Mouse (Mus musculus): ENCODE data around the gene Dhrs3. TPM values are rescaled to one million over a fixed set of nuclear protein-coding genes. Genes with fewer than 3 reads are reported as not detected.

Gene Dhrs3
- polyA plus RNA-seq, 1 experiment from 2014 or later = 229 TPM

DNA sequence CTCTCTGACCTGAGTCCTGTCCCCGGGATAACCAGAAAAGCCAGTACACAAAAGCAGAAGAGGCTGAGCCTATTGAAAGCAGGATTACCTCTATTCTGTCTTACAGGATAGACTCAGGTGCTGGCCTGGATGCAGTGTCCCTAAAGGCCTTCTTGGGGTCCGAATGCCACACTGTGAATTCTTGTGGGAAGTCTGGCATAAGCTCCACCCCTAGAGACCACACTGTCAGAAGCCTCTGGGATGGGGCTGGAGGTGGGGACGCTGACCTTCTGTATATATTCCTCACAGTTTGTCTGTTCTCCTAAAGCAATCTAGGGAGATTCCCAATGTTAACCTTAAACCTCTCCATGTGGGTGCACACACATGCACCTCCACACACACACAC is 57.7 kb downstream of the Dhrs3 start:
- H3K4me3 ChIP-seq (ENCODE audit: low read depth, low read length) = no peak overlapping the region
- DNase-seq (ENCODE audit: low spot score) (no peak), ATAC-seq (no peak)
- H3K4me2 ChIP-seq (replicated peaks; ENCODE audit: low read depth, low read length) = no peak overlapping the region
- no peak for TF ChIP-seq CTCF (IDR thresholded peaks at IDR 0.05)
- TF ChIP-seq EP300 (IDR thresholded peaks at IDR 0.05) = no peak
- H3K4me1 ChIP-seq (ENCODE audit: insufficient read depth, low read depth, low read length) = peaks cover 20% of the 10 kb centered on the region; the same call in 1 of the 2 replicates
- H3K9me3 ChIP-seq (ENCODE audit: low read length) = no peaks in the 10 kb centered on the region
- H3K9ac ChIP-seq (replicated peaks; ENCODE audit: low read depth) = no peak overlapping the region
- no peaks in the 10 kb centered on the region for H3K27me3 ChIP-seq (replicated peaks; ENCODE audit: insufficient read depth, low read length)
- peak overlapping the region; percentile 67 for H3K27ac ChIP-seq (ENCODE audit: low read length)
- no peaks in the 10 kb centered on the region for H3K36me3 ChIP-seq (ENCODE audit: insufficient read depth, low read length)
- WGBS = 66% methylated on average over 3 of the region's 3 CpGs

DNA sequence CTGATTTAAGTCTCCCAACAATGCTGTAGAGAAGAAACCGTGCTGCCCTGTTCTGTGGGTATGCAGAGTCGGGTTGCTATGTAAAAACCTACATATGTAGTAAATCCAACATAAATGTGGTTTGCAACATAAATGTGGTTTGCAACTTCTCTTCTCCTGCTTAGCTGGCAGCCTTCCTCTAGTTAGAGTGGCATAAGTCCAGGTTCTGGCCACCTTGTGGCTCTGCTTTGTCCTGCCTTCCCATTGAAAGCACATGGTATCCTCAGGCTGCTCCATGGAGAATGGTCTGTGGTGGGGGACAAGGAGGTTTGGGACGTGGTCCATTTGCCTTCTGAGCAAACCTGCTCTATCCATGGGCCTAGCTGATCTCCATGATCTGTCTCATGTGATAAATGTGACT is 58.3 kb downstream of the Dhrs3 start:
- TF ChIP-seq CTCF (IDR thresholded peaks at IDR 0.05) (peak; percentile 40; the same call in 1 of the 2 replicates), EP300 (IDR thresholded peaks at IDR 0.05) (no peak)
- no peak overlapping the region for H3K4me3 ChIP-seq (ENCODE audit: low read depth, low read length)
- H3K9me3 ChIP-seq (ENCODE audit: low read length) = no peaks in the 10 kb centered on the region
- peaks cover 20% of the 10 kb centered on the region; the same call in 1 of the 2 replicates for H3K4me1 ChIP-seq (ENCODE audit: insufficient read depth, low read depth, low read length)
- no peaks in the 10 kb centered on the region for H3K36me3 ChIP-seq (ENCODE audit: insufficient read depth, low read length)
- ATAC-seq (no peak), DNase-seq (ENCODE audit: low spot score) (no peak)
- WGBS = 92% methylated on average over 3 of the region's 3 CpGs
- no peak overlapping the region for H3K27ac ChIP-seq (ENCODE audit: low read length)
- no peak overlapping the region for H3K9ac ChIP-seq (replicated peaks; ENCODE audit: low read depth)
- no peak overlapping the region for H3K4me2 ChIP-seq (replicated peaks; ENCODE audit: low read depth, low read length)
- no peaks in the 10 kb centered on the region for H3K27me3 ChIP-seq (replicated peaks; ENCODE audit: insufficient read depth, low read length)

GRCm38 (mm10) chr4:144951859-144952258 is 59.2 kb downstream of the Dhrs3 start:
- ATAC-seq = peak; percentile 15
- Histone ChIP-seq H3K36me3 (ENCODE audit: insufficient read depth, low read length) (no peaks in the 10 kb centered on the region), H3K4me2 (replicated peaks; ENCODE audit: low read depth, low read length) (no peak overlapping the region), H3K27ac (ENCODE audit: low read length) (no peak overlapping the region; the same call in 1 of the 2 replicates), H3K4me1 (ENCODE audit: insufficient read depth, low read depth, low read length) (peaks cover 20% of the 10 kb centered on the region; the same call in 1 of the 2 replicates), H3K9ac (replicated peaks; ENCODE audit: low read depth) (no peak overlapping the region), H3K27me3 (replicated peaks; ENCODE audit: insufficient read depth, low read length) (no peaks in the 10 kb centered on the region), H3K4me3 (ENCODE audit: low read depth, low read length) (no peak overlapping the region), H3K9me3 (ENCODE audit: low read length) (no peaks in the 10 kb centered on the region)
- WGBS = 52% methylated on average over 7 of the region's 7 CpGs
- peak; percentile 90 for DNase-seq (ENCODE audit: low spot score)
- TF ChIP-seq EP300 (IDR thresholded peaks at IDR 0.05) (no peak), CTCF (IDR thresholded peaks at IDR 0.05) (no peak)

DNA sequence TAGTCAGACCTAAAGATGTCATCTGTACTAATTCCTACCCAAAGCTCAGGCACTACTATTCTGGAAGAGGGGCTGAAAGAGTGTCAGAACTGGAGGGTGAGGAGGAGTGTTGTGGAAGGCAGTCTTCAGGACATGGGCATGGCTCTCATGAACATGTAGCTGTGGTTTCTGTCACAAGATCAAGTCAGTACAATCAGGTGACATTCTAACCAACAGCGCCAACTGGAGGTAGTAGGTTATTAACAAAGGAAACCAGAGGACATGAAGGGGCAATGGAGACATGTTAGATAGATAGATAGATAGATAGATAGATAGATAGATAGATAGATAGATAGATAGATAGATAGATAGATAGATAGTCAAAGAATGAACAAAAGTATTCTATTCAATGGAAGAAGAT is 60.8 kb downstream of the Dhrs3 start:
- 93% methylated on average over 1 of the region's 1 CpGs for WGBS
- Histone ChIP-seq H3K27me3 (replicated peaks; ENCODE audit: insufficient read depth, low read length) (no peaks in the 10 kb centered on the region), H3K4me3 (ENCODE audit: low read depth, low read length) (no peak overlapping the region), H3K9ac (replicated peaks; ENCODE audit: low read depth) (no peak overlapping the region), H3K4me2 (replicated peaks; ENCODE audit: low read depth, low read length) (no peak overlapping the region), H3K9me3 (ENCODE audit: low read length) (no peaks in the 10 kb centered on the region), H3K4me1 (ENCODE audit: insufficient read depth, low read depth, low read length) (peaks cover 27% of the 10 kb centered on the region; the same call in 1 of the 2 replicates), H3K36me3 (ENCODE audit: insufficient read depth, low read length) (no peaks in the 10 kb centered on the region), H3K27ac (ENCODE audit: low read length) (no peak overlapping the region)
- DNase-seq (ENCODE audit: low spot score) (no peak), ATAC-seq (no peak)
- TF ChIP-seq EP300 (IDR thresholded peaks at IDR 0.05) (no peak), CTCF (IDR thresholded peaks at IDR 0.05) (peak; percentile 30)

- Histone ChIP-seq H3K36me3 (ENCODE audit: insufficient read depth, low read length) (no peaks in the 10 kb centered on the region), H3K4me2 (replicated peaks; ENCODE audit: low read depth, low read length) (no peak overlapping the region), H3K4me1 (ENCODE audit: insufficient read depth, low read depth, low read length) (peaks cover 8% of the 10 kb centered on the region; the same call in 1 of the 2 replicates), H3K27ac (ENCODE audit: low read length) (no peak overlapping the region), H3K9ac (replicated peaks; ENCODE audit: low read depth) (no peak overlapping the region), H3K27me3 (replicated peaks; ENCODE audit: insufficient read depth, low read length) (no peaks in the 10 kb centered on the region), H3K4me3 (ENCODE audit: low read depth, low read length) (no peak overlapping the region), H3K9me3 (ENCODE audit: low read length) (no peaks in the 10 kb centered on the region)
- TF ChIP-seq EP300 (IDR thresholded peaks at IDR 0.05) (no peak), CTCF (IDR thresholded peaks at IDR 0.05) (no peak)
- DNase-seq (ENCODE audit: low spot score) (peak; percentile 72), ATAC-seq (no peak)
- 42% methylated on average over 1 of the region's 1 CpGs for WGBS
Observed at GRCm38 (mm10) chr4:144955863-144956262, 63.2 kb downstream of the Dhrs3 start.

DNA sequence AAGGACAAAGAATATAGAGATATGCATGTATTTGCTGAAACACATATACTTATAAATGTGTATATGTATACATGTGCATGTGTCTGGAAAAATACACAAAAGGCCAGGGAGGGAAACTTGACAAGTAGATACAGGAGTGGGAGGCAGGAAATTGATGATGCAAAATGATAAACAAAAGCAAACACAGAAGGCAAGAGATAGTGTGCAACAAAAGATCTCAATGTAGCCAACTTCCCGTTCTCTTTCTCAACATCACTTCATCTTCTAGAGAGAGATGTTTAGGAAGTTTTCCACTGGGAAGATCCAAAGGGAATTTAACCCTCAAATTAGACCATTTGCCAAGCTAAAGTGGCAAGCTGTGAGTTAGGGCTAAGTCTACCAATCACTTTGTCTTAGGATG is 63.7 kb downstream of the Dhrs3 start:
- no peak overlapping the region for H3K27ac ChIP-seq (ENCODE audit: low read length)
- DNase-seq (ENCODE audit: low spot score) = peak; percentile 62
- 22% methylated on average over 1 of the region's 1 CpGs for WGBS

DNA sequence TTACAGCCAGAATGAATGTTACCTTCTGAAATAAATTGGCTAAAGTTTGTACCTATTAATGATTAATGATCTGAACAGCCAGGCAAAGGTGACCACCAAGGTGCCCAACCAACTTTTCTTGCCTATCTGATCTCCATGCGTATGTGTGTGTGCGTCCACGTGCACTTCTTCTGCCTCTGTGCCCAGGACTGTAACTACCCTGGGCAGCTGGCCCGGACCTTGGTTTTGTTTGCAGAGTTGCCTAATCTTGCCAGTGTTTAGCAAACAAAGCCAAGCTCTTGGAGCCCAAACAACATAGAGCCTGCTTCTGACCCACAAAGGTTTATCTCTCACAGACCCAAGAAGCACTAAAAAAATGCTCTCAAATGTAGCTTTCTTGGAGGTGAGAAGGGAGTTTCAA is 64.6 kb downstream of the Dhrs3 start:
- Histone ChIP-seq H3K4me3 (ENCODE audit: low read depth, low read length) (no peak overlapping the region), H3K4me1 (ENCODE audit: insufficient read depth, low read depth, low read length) (peaks cover 8% of the 10 kb centered on the region; the same call in 1 of the 2 replicates), H3K4me2 (replicated peaks; ENCODE audit: low read depth, low read length) (no peak overlapping the region), H3K36me3 (ENCODE audit: insufficient read depth, low read length) (no peaks in the 10 kb centered on the region), H3K9me3 (ENCODE audit: low read length) (no peaks in the 10 kb centered on the region), H3K27ac (ENCODE audit: low read length) (peak overlapping the region; percentile 68; the same call in 1 of the 2 replicates), H3K9ac (replicated peaks; ENCODE audit: low read depth) (no peak overlapping the region), H3K27me3 (replicated peaks; ENCODE audit: insufficient read depth, low read length) (no peaks in the 10 kb centered on the region)
- TF ChIP-seq CTCF (IDR thresholded peaks at IDR 0.05) (no peak), EP300 (IDR thresholded peaks at IDR 0.05) (no peak)
- WGBS = 40% methylated on average over 4 of the region's 4 CpGs
- peak; percentile 73 for DNase-seq (ENCODE audit: low spot score)
- peak; percentile 62 for ATAC-seq

More for the DNA sequence above, 63.7 kb downstream of the Dhrs3 start:
- Histone ChIP-seq H3K4me2 (replicated peaks; ENCODE audit: low read depth, low read length) (no peak overlapping the region), H3K36me3 (ENCODE audit: insufficient read depth, low read length) (no peaks in the 10 kb centered on the region), H3K9ac (replicated peaks; ENCODE audit: low read depth) (no peak overlapping the region), H3K27me3 (replicated peaks; ENCODE audit: insufficient read depth, low read length) (no peaks in the 10 kb centered on the region), H3K9me3 (ENCODE audit: low read length) (no peaks in the 10 kb centered on the region), H3K4me1 (ENCODE audit: insufficient read depth, low read depth, low read length) (peaks cover 8% of the 10 kb centered on the region; the same call in 1 of the 2 replicates), H3K4me3 (ENCODE audit: low read depth, low read length) (no peak overlapping the region)
- ATAC-seq = no peak
- TF ChIP-seq CTCF (IDR thresholded peaks at IDR 0.05) (no peak), EP300 (IDR thresholded peaks at IDR 0.05) (no peak)
